Mouse (Mus musculus): ENCODE measurements around the gene Lhpp. TPM values are rescaled to one million over a fixed set of nuclear protein-coding genes. Genes with fewer than 3 reads are reported as not detected.

Lhpp gene
- polyA plus RNA-seq (2012; rRNA removed): 24.4 and 26.2 TPM in 2 replicates

- TF ChIP-seq CTCF (IDR thresholded peaks at IDR 0.05; ENCODE audit: extremely low read depth, insufficient read depth, low read length) (no peak), POLR2A (IDR thresholded peaks at IDR 0.05; ENCODE audit: extremely low read depth, insufficient read depth, low read length) (peak; percentile 66; the same call in 1 of the 2 replicates)
- H3K27ac ChIP-seq (ENCODE audit: insufficient read depth, low read length): no peak within 1 kb of the TSS
Observed at GRCm38 (mm10) chr7:132610468-132611318, at the start of gene Lhpp. Lhpp (plus strand) TSS chr7:132610638.

GRCm38 (mm10) chr7:132565831-132566230, 44.6 kb upstream of the Lhpp start:
- Histone ChIP-seq H3K4me3 (ENCODE audit: insufficient read depth, low read length) (no peak overlapping the region), H3K4me1 (ENCODE audit: control insufficient read depth, insufficient read depth, low read length) (peaks cover 2% of the 10 kb centered on the region; the same call in 1 of the 2 replicates), H3K27ac (ENCODE audit: insufficient read depth, low read length) (no peak overlapping the region)
- TF ChIP-seq CTCF (IDR thresholded peaks at IDR 0.05; ENCODE audit: extremely low read depth, insufficient read depth, low read length): no peak
- TF ChIP-seq POLR2A (IDR thresholded peaks at IDR 0.05; ENCODE audit: extremely low read depth, insufficient read depth, low read length): no peak

More at GRCm38 (mm10) chr7:132610468-132611318, at the start of gene Lhpp:
- peak within 1 kb of the TSS; percentile 51 for H3K4me3 ChIP-seq (ENCODE audit: insufficient read depth, low read length)
- no peaks in the 10 kb centered on the region for H3K4me1 ChIP-seq (ENCODE audit: control insufficient read depth, insufficient read depth, low read length)

GRCm38 (mm10) chr7:132568817-132569216, 41.6 kb upstream of the Lhpp start:
- TF ChIP-seq CTCF (IDR thresholded peaks at IDR 0.05; ENCODE audit: extremely low read depth, insufficient read depth, low read length) (no peak), POLR2A (IDR thresholded peaks at IDR 0.05; ENCODE audit: extremely low read depth, insufficient read depth, low read length) (no peak)
- peaks cover 2% of the 10 kb centered on the region; the same call in 1 of the 2 replicates for H3K4me1 ChIP-seq (ENCODE audit: control insufficient read depth, insufficient read depth, low read length)
- H3K27ac ChIP-seq (ENCODE audit: insufficient read depth, low read length): no peak overlapping the region
- H3K4me3 ChIP-seq (ENCODE audit: insufficient read depth, low read length): no peak overlapping the region

- no peak overlapping the region for H3K4me3 ChIP-seq (ENCODE audit: insufficient read depth, low read length)
- H3K4me1 ChIP-seq (ENCODE audit: control insufficient read depth, insufficient read depth, low read length): peaks cover 2% of the 10 kb centered on the region; the same call in 1 of the 2 replicates
- no peak for TF ChIP-seq CTCF (IDR thresholded peaks at IDR 0.05; ENCODE audit: extremely low read depth, insufficient read depth, low read length)
- TF ChIP-seq POLR2A (IDR thresholded peaks at IDR 0.05; ENCODE audit: extremely low read depth, insufficient read depth, low read length): no peak
- H3K27ac ChIP-seq (ENCODE audit: insufficient read depth, low read length): no peak overlapping the region
Observed at GRCm38 (mm10) chr7:132570071-132570470, 40.4 kb upstream of the Lhpp start.

- no peak overlapping the region for H3K27ac ChIP-seq (ENCODE audit: insufficient read depth, low read length)
- H3K4me3 ChIP-seq (ENCODE audit: insufficient read depth, low read length): no peak overlapping the region
- TF ChIP-seq POLR2A (IDR thresholded peaks at IDR 0.05; ENCODE audit: extremely low read depth, insufficient read depth, low read length): no peak
- TF ChIP-seq CTCF (IDR thresholded peaks at IDR 0.05; ENCODE audit: extremely low read depth, insufficient read depth, low read length): no peak
- peaks cover 2% of the 10 kb centered on the region; the same call in 1 of the 2 replicates for H3K4me1 ChIP-seq (ENCODE audit: control insufficient read depth, insufficient read depth, low read length)
Observed at GRCm38 (mm10) chr7:132571481-132571880, 39.0 kb upstream of the Lhpp start.

- Histone ChIP-seq H3K4me1 (ENCODE audit: control insufficient read depth, insufficient read depth, low read length) (peaks cover 2% of the 10 kb centered on the region; the same call in 1 of the 2 replicates), H3K27ac (ENCODE audit: insufficient read depth, low read length) (no peak overlapping the region), H3K4me3 (ENCODE audit: insufficient read depth, low read length) (no peak overlapping the region)
- no peak for TF ChIP-seq CTCF (IDR thresholded peaks at IDR 0.05; ENCODE audit: extremely low read depth, insufficient read depth, low read length)
- no peak for TF ChIP-seq POLR2A (IDR thresholded peaks at IDR 0.05; ENCODE audit: extremely low read depth, insufficient read depth, low read length)
Observed at GRCm38 (mm10) chr7:132572738-132573137, 37.7 kb upstream of the Lhpp start.

- H3K27ac ChIP-seq (ENCODE audit: insufficient read depth, low read length): no peak overlapping the region
- no peak overlapping the region for H3K4me3 ChIP-seq (ENCODE audit: insufficient read depth, low read length)
- H3K4me1 ChIP-seq (ENCODE audit: control insufficient read depth, insufficient read depth, low read length): peaks cover 2% of the 10 kb centered on the region; the same call in 1 of the 2 replicates
- TF ChIP-seq POLR2A (IDR thresholded peaks at IDR 0.05; ENCODE audit: extremely low read depth, insufficient read depth, low read length): no peak
- TF ChIP-seq CTCF (IDR thresholded peaks at IDR 0.05; ENCODE audit: extremely low read depth, insufficient read depth, low read length): no peak
Observed at GRCm38 (mm10) chr7:132573205-132573604, 37.2 kb upstream of the Lhpp start.

GRCm38 (mm10) chr7:132574646-132575045, 35.8 kb upstream of the Lhpp start:
- H3K4me3 ChIP-seq (ENCODE audit: insufficient read depth, low read length): no peak overlapping the region
- H3K4me1 ChIP-seq (ENCODE audit: control insufficient read depth, insufficient read depth, low read length): peaks cover 2% of the 10 kb centered on the region; the same call in 1 of the 2 replicates
- no peak overlapping the region for H3K27ac ChIP-seq (ENCODE audit: insufficient read depth, low read length)
- TF ChIP-seq CTCF (IDR thresholded peaks at IDR 0.05; ENCODE audit: extremely low read depth, insufficient read depth, low read length) (no peak), POLR2A (IDR thresholded peaks at IDR 0.05; ENCODE audit: extremely low read depth, insufficient read depth, low read length) (no peak)

GRCm38 (mm10) chr7:132575623-132576022, 34.8 kb upstream of the Lhpp start:
- H3K4me3 ChIP-seq (ENCODE audit: insufficient read depth, low read length): peak overlapping the region; percentile 52

More at GRCm38 (mm10) chr7:132575623-132576022, 34.8 kb upstream of the Lhpp start:
- TF ChIP-seq CTCF (IDR thresholded peaks at IDR 0.05; ENCODE audit: extremely low read depth, insufficient read depth, low read length) (peak; percentile 41), POLR2A (IDR thresholded peaks at IDR 0.05; ENCODE audit: extremely low read depth, insufficient read depth, low read length) (peak; percentile 74)
- Histone ChIP-seq H3K27ac (ENCODE audit: insufficient read depth, low read length) (peak overlapping the region; percentile 4; the same call in 1 of the 2 replicates), H3K4me1 (ENCODE audit: control insufficient read depth, insufficient read depth, low read length) (no peaks in the 10 kb centered on the region; the same call in 1 of the 2 replicates)
